Mouse (Mus musculus) midbrain, embryonic 11.5 days (tissue): ENCODE results near the gene Krt75. TPM values are rescaled to one million over a fixed set of nuclear protein-coding genes. Genes with fewer than 3 reads are reported as not detected.

Experiments
- ATAC-seq: fragments of 200-750 bp; cut with Nextera tagmentation; 2 replicates; pipeline ENCODE4 v1.8.0; 2017; ENCODE audit warnings: moderate TSS enrichment, moderate library complexity; ENCODE audit not compliant: low FRiP score
- DNase-seq: peaks from one replicate; pipeline ENCODE4 v3.0.0; 2015; ENCODE audit warnings: low spot score; ENCODE audit errors: missing footprints
- H3K27ac ChIP-seq: fragments of 300-500 bp; sonication (generic); 2 replicates; pipeline ENCODE4 v1.5.1; 2014; ENCODE audit warnings: low read depth, low read length
- H3K27me3 ChIP-seq: fragments of 300-500 bp; sonication (generic); 2 replicates; pipeline ENCODE4 v1.6.1; 2014; ENCODE audit warnings: mild to moderate bottlenecking, low read length, moderate library complexity, mixed read lengths; ENCODE audit not compliant: control insufficient read depth, insufficient read depth
- H3K36me3 ChIP-seq: fragments of 300-500 bp; sonication (generic); 2 replicates; pipeline ENCODE4 v1.6.1; 2014; ENCODE audit warnings: mild to moderate bottlenecking, low read length, moderate library complexity, mixed read lengths; ENCODE audit not compliant: control insufficient read depth, insufficient read depth
- H3K4me1 ChIP-seq: fragments of 300-500 bp; sonication (generic); 2 replicates; pipeline ENCODE4 v1.6.1; 2014; ENCODE audit warnings: low read length; ENCODE audit not compliant: control insufficient read depth, insufficient read depth
- H3K4me2 ChIP-seq: fragments of 300-500 bp; sonication (generic); 2 replicates; pipeline ENCODE4 v1.6.1; 2014; ENCODE audit warnings: mild to moderate bottlenecking, moderate library complexity
- H3K4me3 ChIP-seq: fragments of 300-500 bp; sonication (generic); 2 replicates; pipeline ENCODE4 v1.5.1; 2014; ENCODE audit warnings: low read depth, low read length
- H3K9ac ChIP-seq: fragments of 300-500 bp; sonication (generic); 2 replicates; pipeline ENCODE4 v1.6.1; 2014; ENCODE audit warnings: low read length
- H3K9me3 ChIP-seq: fragments of 300-500 bp; sonication (generic); 2 replicates; pipeline ENCODE4 v1.6.1; 2016; ENCODE audit warnings: low read length; ENCODE audit not compliant: control insufficient read depth
- whole genome bisulfite sequencing: fragments of 180-500 bp; shearing (Covaris S2); extraction: QIAGEN DNeasy Blood & Tissue Kit; methylation state at CpG from one replicate; pipeline ENCODE4 v1.1.7; 2014; 5-methylcytosine and 5-hydroxymethylcytosine counted together
- polyA plus RNA-seq: library from polyadenylated mRNA; unstranded; fragments of >200 nt; fragmentation: Nextera tagmentation; extraction: Ambion mirVana; gene quantifications from 2 replicates; pipeline ENCODE4 v1.2.1, GENCODE M21; 2014

Krt75 gene
- polyA plus RNA-seq, 1 experiment from 2014 or later: not detected

GRCm38 (mm10) chr15:101558034-101558646, 15.6 kb downstream of the Krt75 start:
- ATAC-seq (peak; percentile 24; the same call in 1 of the 2 replicates), DNase-seq (peak; percentile 90)
- H3K27ac ChIP-seq: no peak overlapping the region
- H3K36me3 ChIP-seq: no peaks in the 10 kb centered on the region
- H3K4me3 ChIP-seq: no peak overlapping the region
- no peaks in the 10 kb centered on the region for H3K27me3 ChIP-seq
- 9% methylated on average over 7 of the region's 7 CpGs for WGBS
- no peak overlapping the region for H3K9ac ChIP-seq
- H3K4me1 ChIP-seq: peaks cover 7% of the 10 kb centered on the region
- no peaks in the 10 kb centered on the region for H3K9me3 ChIP-seq
- H3K4me2 ChIP-seq: no peak overlapping the region

- H3K27me3 ChIP-seq: no peaks in the 10 kb centered on the region
- ATAC-seq: peak; percentile 81
- H3K9ac ChIP-seq: no peak overlapping the region
- WGBS: 0% methylated on average over 11 of the region's 11 CpGs
- H3K4me2 ChIP-seq: peak overlapping the region; percentile 24; the same call in 1 of the 2 replicates
- H3K36me3 ChIP-seq: no peaks in the 10 kb centered on the region
- H3K4me3 ChIP-seq: no peak overlapping the region
- H3K4me1 ChIP-seq: peaks cover 7% of the 10 kb centered on the region
- H3K27ac ChIP-seq: no peak overlapping the region
- no peaks in the 10 kb centered on the region for H3K9me3 ChIP-seq
- DNase-seq: peak; percentile 87
These were observed 20.5 kb downstream of the Krt75 start for GRCm38 (mm10) chr15:101553169-101553568.

GRCm38 (mm10) chr15:101552188-101552587, 21.5 kb downstream of the Krt75 start:
- Histone ChIP-seq H3K27ac (no peak overlapping the region), H3K4me2 (no peak overlapping the region), H3K36me3 (no peaks in the 10 kb centered on the region), H3K4me1 (peaks cover 4% of the 10 kb centered on the region; the same call in 1 of the 2 replicates), H3K27me3 (no peaks in the 10 kb centered on the region), H3K9me3 (no peaks in the 10 kb centered on the region), H3K4me3 (no peak overlapping the region), H3K9ac (no peak overlapping the region)
- WGBS: 88% methylated on average over 8 of the region's 8 CpGs
- no peak for DNase-seq
- no peak for ATAC-seq

GRCm38 (mm10) chr15:101550567-101550966, 23.1 kb downstream of the Krt75 start, which contains the start of gene Krt82:
Krt82 (minus strand) TSS chr15:101550667.
- DNase-seq: no peak
- Histone ChIP-seq H3K9me3 (no peaks in the 10 kb centered on the region), H3K4me1 (peaks cover 4% of the 10 kb centered on the region; the same call in 1 of the 2 replicates), H3K27ac (no peak within 1 kb of the TSS), H3K9ac (no peak within 1 kb of the TSS), H3K27me3 (no peaks in the 10 kb centered on the region), H3K4me2 (no peak within 1 kb of the TSS), H3K36me3 (no peaks in the 10 kb centered on the region), H3K4me3 (no peak within 1 kb of the TSS)
- 87% methylated on average over 7 of the region's 7 CpGs for WGBS
- ATAC-seq: no peak

GRCm38 (mm10) chr15:101544478-101544877, 29.2 kb downstream of the Krt75 start:
- 79% methylated on average over 3 of the region's 3 CpGs for WGBS
- Histone ChIP-seq H3K4me3 (no peak overlapping the region), H3K4me1 (no peaks in the 10 kb centered on the region), H3K27me3 (no peaks in the 10 kb centered on the region), H3K9me3 (no peaks in the 10 kb centered on the region), H3K27ac (no peak overlapping the region), H3K36me3 (no peaks in the 10 kb centered on the region), H3K9ac (no peak overlapping the region), H3K4me2 (no peak overlapping the region)
- ATAC-seq (no peak), DNase-seq (no peak)

GRCm38 (mm10) chr15:101542543-101542942, 31.2 kb downstream of the Krt75 start:
- H3K4me2 ChIP-seq: no peak overlapping the region
- 53% methylated on average over 8 of the region's 9 CpGs for WGBS

GRCm38 (mm10) chr15:101538580-101538900, 35.2 kb downstream of the Krt75 start:
- WGBS: 81% methylated on average over 4 of the region's 4 CpGs
- no peak for DNase-seq

More at GRCm38 (mm10) chr15:101542543-101542942, 31.2 kb downstream of the Krt75 start:
- ATAC-seq: no peak
- Histone ChIP-seq H3K4me3 (no peak overlapping the region), H3K9ac (no peak overlapping the region), H3K9me3 (no peaks in the 10 kb centered on the region), H3K4me1 (no peaks in the 10 kb centered on the region), H3K27ac (no peak overlapping the region), H3K27me3 (no peaks in the 10 kb centered on the region), H3K36me3 (no peaks in the 10 kb centered on the region)
- no peak for DNase-seq

GRCm38 (mm10) chr15:101537864-101538579, 35.7 kb downstream of the Krt75 start:
- Histone ChIP-seq H3K9ac (no peak overlapping the region), H3K27ac (no peak overlapping the region), H3K4me3 (no peak overlapping the region), H3K36me3 (no peaks in the 10 kb centered on the region), H3K4me1 (no peaks in the 10 kb centered on the region), H3K9me3 (no peaks in the 10 kb centered on the region), H3K27me3 (no peaks in the 10 kb centered on the region), H3K4me2 (no peak overlapping the region)
- ATAC-seq (no peak), DNase-seq (no peak)
- 42% methylated on average over 7 of the region's 7 CpGs for WGBS

More at GRCm38 (mm10) chr15:101538580-101538900, 35.2 kb downstream of the Krt75 start:
- no peak for ATAC-seq
- no peak overlapping the region for H3K27ac ChIP-seq
- H3K4me2 ChIP-seq: no peak overlapping the region
- H3K4me1 ChIP-seq: no peaks in the 10 kb centered on the region
- H3K4me3 ChIP-seq: no peak overlapping the region
- H3K9ac ChIP-seq: no peak overlapping the region
- H3K27me3 ChIP-seq: no peaks in the 10 kb centered on the region
- no peaks in the 10 kb centered on the region for H3K36me3 ChIP-seq
- no peaks in the 10 kb centered on the region for H3K9me3 ChIP-seq

GRCm38 (mm10) chr15:101536054-101536850, 37.5 kb downstream of the Krt75 start:
- H3K27ac ChIP-seq: no peak overlapping the region

More at GRCm38 (mm10) chr15:101536054-101536850, 37.5 kb downstream of the Krt75 start:
- H3K9ac ChIP-seq: no peak overlapping the region
- no peaks in the 10 kb centered on the region for H3K4me1 ChIP-seq
- ATAC-seq (no peak), DNase-seq (no peak)
- H3K36me3 ChIP-seq: no peaks in the 10 kb centered on the region
- H3K9me3 ChIP-seq: no peaks in the 10 kb centered on the region
- H3K4me2 ChIP-seq: no peak overlapping the region
- H3K27me3 ChIP-seq: no peaks in the 10 kb centered on the region
- H3K4me3 ChIP-seq: no peak overlapping the region
- WGBS: 76% methylated on average over 9 of the region's 9 CpGs
